Comparison of ENCODE assay signal across 10 mouse cellular contexts in the genomic region with DNA sequence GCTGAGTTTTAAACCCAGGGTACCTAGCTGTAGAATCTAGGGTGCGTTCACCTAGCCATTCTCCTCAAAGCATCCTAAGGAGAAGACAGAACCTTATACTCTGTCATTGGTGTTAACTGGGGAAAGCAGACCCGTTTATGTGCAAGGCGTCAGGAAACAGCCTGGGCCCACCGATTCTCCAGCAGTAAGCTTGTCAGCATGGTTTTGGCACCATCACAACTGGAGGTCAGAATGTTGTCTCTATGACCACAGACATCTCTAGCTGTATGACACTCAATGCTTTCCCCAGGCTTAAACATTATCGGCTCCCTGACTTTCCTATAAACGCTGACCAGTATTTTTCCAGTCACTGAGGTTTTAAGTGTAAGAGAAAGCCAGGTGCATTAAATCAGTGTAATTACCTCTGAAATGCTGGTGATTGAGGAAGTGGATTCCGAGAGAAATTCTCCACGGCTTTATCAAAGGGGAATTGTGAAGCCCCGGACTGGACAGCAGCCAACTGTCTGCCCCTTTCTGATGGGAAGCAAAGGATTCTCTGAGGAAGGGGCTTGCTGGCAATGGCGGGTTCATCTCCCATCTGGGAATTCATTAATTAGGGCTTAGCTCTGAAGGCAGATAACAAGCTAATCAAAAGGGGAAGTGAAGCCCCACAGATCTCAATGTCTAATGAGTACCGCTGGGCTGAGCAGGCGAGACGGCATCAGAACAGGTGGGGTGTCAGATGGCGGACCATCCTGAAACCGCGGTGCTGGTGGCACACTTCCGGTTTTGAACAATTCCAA. TPM values are rescaled to one million over a fixed set of nuclear protein-coding genes. Genes with fewer than 3 reads are reported as not detected.
DNase-seq lines count a peak whose midpoint lies in the region; ATAC-seq and TF ChIP-seq lines count a peak whose summit lies in the region.
"Had no signal": no experiment of that assay in that cellular context is flagged by ENCODE, and none has a peak within 500 bp of the region (broad histone marks: within the 10 kb centered on the region; RNA-seq: fewer than 3 reads in every experiment).

No protein-coding gene starts in this region.

- H3K36me3 ChIP-seq in heart, embryonic 11.5 days (ENCODE audit: control insufficient read depth, insufficient read depth, low read length) = no peaks in the 10 kb centered on the region
- no peaks in the 10 kb centered on the region for H3K36me3 ChIP-seq in lung, embryonic 14.5 days (ENCODE audit: insufficient read depth)
- no peaks in the 10 kb centered on the region for H3K36me3 ChIP-seq in midbrain, embryonic 15.5 days (replicated peaks)
- H3K36me3 ChIP-seq in intestine, embryonic 15.5 days = no peaks in the 10 kb centered on the region

- WGBS in heart, embryonic 11.5 days (ENCODE audit: insufficient replicate concordance) = 51% methylated on average over 17 of the region's 17 CpGs
- 35% methylated on average over 17 of the region's 17 CpGs for WGBS in lung, embryonic 14.5 days
- 35% methylated on average over 17 of the region's 17 CpGs for WGBS in midbrain, embryonic 15.5 days
- WGBS in intestine, embryonic 15.5 days = 63% methylated on average over 17 of the region's 17 CpGs

- H3K4me2 ChIP-seq in heart, embryonic 11.5 days = peak overlapping the region; percentile 39
- H3K4me2 ChIP-seq in lung, embryonic 14.5 days = peak overlapping the region; percentile 25
- peak overlapping the region; percentile 31 for H3K4me2 ChIP-seq in midbrain, embryonic 15.5 days
- no peak overlapping the region for H3K4me2 ChIP-seq in intestine, embryonic 15.5 days (replicated peaks)

- H3K4me1 ChIP-seq in heart, embryonic 11.5 days (ENCODE audit: control insufficient read depth, insufficient read depth, low read length) = 0 out of 2 replicates have a peak, but pooled peaks cover 6% of the 10 kb centered on the region
- H3K4me1 ChIP-seq in lung, embryonic 14.5 days (ENCODE audit: insufficient read depth) = no peaks in the 10 kb centered on the region
- H3K4me1 ChIP-seq in midbrain, embryonic 15.5 days = peaks cover 18% of the 10 kb centered on the region
- H3K4me1 ChIP-seq in intestine, embryonic 15.5 days (replicated peaks) = no peaks in the 10 kb centered on the region

- H3K9ac ChIP-seq in heart, embryonic 11.5 days (ENCODE audit: low read depth, low read length) = no peak overlapping the region
- H3K9ac ChIP-seq in lung, embryonic 14.5 days = no peak overlapping the region
- H3K9ac ChIP-seq in midbrain, embryonic 15.5 days = no peak overlapping the region
- H3K9ac ChIP-seq in intestine, embryonic 15.5 days = no peak overlapping the region

- no peak for TF ChIP-seq CTCF in lung, embryonic 14.5 days (IDR thresholded peaks at IDR 0.05; ENCODE audit: low read depth)

- DNase-seq in heart, postnatal 4 days = no peak
- peak; percentile 51 for DNase-seq in lung, embryonic 14.5 days
- DNase-seq in lung, postnatal 10 days = no peak
- DNase-seq in cerebellum, postnatal 25 days = peak; percentile 41 to 63
- no peak for DNase-seq in lung, postnatal 14 days
- DNase-seq: lung, adult 18-20 months had no signal

- H3K27me3 ChIP-seq in heart, embryonic 11.5 days (ENCODE audit: control insufficient read depth, insufficient read depth, low read length) = no peaks in the 10 kb centered on the region
- no peaks in the 10 kb centered on the region for H3K27me3 ChIP-seq in lung, embryonic 14.5 days (ENCODE audit: insufficient read depth, low read length)
- H3K27me3 ChIP-seq in midbrain, embryonic 15.5 days (replicated peaks) = no peaks in the 10 kb centered on the region
- H3K27me3 ChIP-seq in intestine, embryonic 15.5 days (replicated peaks) = no peaks in the 10 kb centered on the region

- ATAC-seq in heart, embryonic 11.5 days (replicated peaks; ENCODE audit: insufficient number of reproducible peaks, low FRiP score, low TSS enrichment) = no peak; the same call in 1 of the 2 replicates
- 0 out of 2 replicates have a peak, but pooled peaks have one; percentile 19 for ATAC-seq in lung, embryonic 14.5 days (ENCODE audit: insufficient read depth)
- peak; percentile 76 for ATAC-seq in midbrain, embryonic 15.5 days (replicated peaks)
- no peak for ATAC-seq in intestine, embryonic 15.5 days

- peak overlapping the region; percentile 29; the same call in 1 of the 2 replicates for H3K27ac ChIP-seq in heart, embryonic 11.5 days (ENCODE audit: low read depth, low read length)
- H3K27ac ChIP-seq in lung, embryonic 14.5 days (ENCODE audit: low read depth) = no peak overlapping the region
- peak overlapping the region; percentile 65; the same call in 1 of the 2 replicates for H3K27ac ChIP-seq in midbrain, embryonic 15.5 days
- H3K27ac ChIP-seq in intestine, embryonic 15.5 days = no peak overlapping the region

- 0 out of 2 replicates have a peak overlapping the region, but pooled peaks have one; percentile 10 for H3K4me3 ChIP-seq in heart, embryonic 11.5 days (ENCODE audit: low read depth, low read length)
- no peak overlapping the region for H3K4me3 ChIP-seq in lung, embryonic 14.5 days (ENCODE audit: low read depth, low read length)
- no peak overlapping the region for H3K4me3 ChIP-seq in midbrain, embryonic 15.5 days
- no peak overlapping the region for H3K4me3 ChIP-seq in intestine, embryonic 15.5 days (replicated peaks)

- no peaks in the 10 kb centered on the region for H3K9me3 ChIP-seq in heart, embryonic 11.5 days (replicated peaks; ENCODE audit: control insufficient read depth, low read length)
- no peaks in the 10 kb centered on the region for H3K9me3 ChIP-seq in lung, embryonic 14.5 days (ENCODE audit: low read depth, low read length)
- H3K9me3 ChIP-seq in midbrain, embryonic 15.5 days = no peaks in the 10 kb centered on the region
- no peaks in the 10 kb centered on the region for H3K9me3 ChIP-seq in intestine, embryonic 15.5 days

RNA-seq across cellular contexts. Expression of a gene that starts 42.1 kb away (rescaled TPM):
- 1.8 and 2.6 TPM in 2 replicates for polyA plus RNA-seq in heart, embryonic 11.5 days (2014; fragmentation: Nextera tagmentation; extraction: Ambion mirVana)
- total RNA-seq in heart, postnatal 4 days (2021) = under 1 TPM; 0.29 to 0.45 TPM
- polyA plus RNA-seq in lung, embryonic 14.5 days (2014; fragmentation: Nextera tagmentation; extraction: Ambion mirVana) = 0.12 and 0.51 TPM in 2 replicates
- 6.3 and 6.9 TPM in 2 replicates for polyA plus RNA-seq in midbrain, embryonic 15.5 days (2015; fragmentation: Nextera tagmentation; extraction: Ambion mirVana)
- 0.21 and 0.34 TPM in 2 replicates for polyA plus RNA-seq in intestine, embryonic 15.5 days (2015; fragmentation: Nextera tagmentation; extraction: Ambion mirVana)
- total RNA-seq: neutrophil, adult 5-6 weeks had no signal

Comparison
In these comparisons a context has a peak if more than half of its experiments do, and no peak if none do; other contexts are left out.
1. DNase-seq: peak in lung, embryonic 14.5 days (single experiment) and cerebellum, postnatal 25 days (2 of 2); none in heart, postnatal 4 days (single experiment), lung, postnatal 10 days (single experiment) and lung, postnatal 14 days (single experiment).
2. ATAC-seq: peak in lung, embryonic 14.5 days (single experiment) and midbrain, embryonic 15.5 days (single experiment); none in heart, embryonic 11.5 days (single experiment) and intestine, embryonic 15.5 days (single experiment).
3. H3K27ac ChIP-seq: peak in heart, embryonic 11.5 days (single experiment) and midbrain, embryonic 15.5 days (single experiment); none in lung, embryonic 14.5 days (single experiment) and intestine, embryonic 15.5 days (single experiment).